Mouse (Mus musculus) heart, embryonic 16.5 days (tissue): ENCODE data around the gene Prdm9. TPM values are rescaled to one million over a fixed set of nuclear protein-coding genes. Genes with fewer than 3 reads are reported as not detected.
A peak's percentile ranks its signal among the peaks of the same experiment; 100 is the strongest.
"Not testable (repeated sequence)": the region's sequence is repeated elsewhere in the genome, so short reads cannot be mapped to it uniquely, and the experiment has no call there.

Source experiments
- ATAC-seq: fragments of 200-750 bp; cut with Nextera tagmentation; replicated peaks from 2 replicates; pipeline ENCODE4 v1.8.0; 2017; ENCODE audit warnings: moderate number of reproducible peaks; ENCODE audit not compliant: insufficient read depth, low FRiP score; ENCODE audit errors: extremely low read depth
- H3K27ac ChIP-seq: fragments of 300-500 bp; sonication (generic); 2 replicates; pipeline ENCODE4 v1.5.1; 2014; ENCODE audit warnings: mild to moderate bottlenecking, low read length, control low read depth, moderate library complexity
- H3K27me3 ChIP-seq: fragments of 300-500 bp; sonication (generic); 2 replicates; pipeline ENCODE4 v1.6.1; 2014; ENCODE audit warnings: low read length, mixed read lengths; ENCODE audit not compliant: control insufficient read depth, insufficient read depth
- H3K36me3 ChIP-seq: fragments of 300-500 bp; sonication (generic); 2 replicates; pipeline ENCODE4 v1.6.1; 2014; ENCODE audit not compliant: control insufficient read depth, insufficient read depth
- H3K4me1 ChIP-seq: fragments of 300-500 bp; sonication (generic); 2 replicates; pipeline ENCODE4 v1.6.1; 2014; ENCODE audit warnings: low read length, mixed read lengths; ENCODE audit not compliant: control insufficient read depth, insufficient read depth
- H3K4me2 ChIP-seq: fragments of 300-500 bp; sonication (generic); 2 replicates; pipeline ENCODE4 v1.6.1; 2014; ENCODE audit warnings: low read depth, mild to moderate bottlenecking, control low read depth, low read length
- H3K4me3 ChIP-seq: fragments of 300-500 bp; sonication (generic); 2 replicates; pipeline ENCODE4 v1.5.1; 2014; ENCODE audit warnings: mild to moderate bottlenecking, control low read depth, low read length
- H3K9ac ChIP-seq: fragments of 300-500 bp; sonication (generic); 2 replicates; pipeline ENCODE4 v1.6.1; 2014; ENCODE audit warnings: low read length, control low read depth
- H3K9me3 ChIP-seq: fragments of 300-500 bp; sonication (generic); replicated peaks from 2 replicates; pipeline ENCODE4 v1.6.1; 2016; ENCODE audit warnings: low read length; ENCODE audit not compliant: control insufficient read depth
- WGBS: fragments of 180-500 bp; shearing (Covaris S2); extraction: QIAGEN DNeasy Blood & Tissue Kit; methylation state at CpG from one replicate; pipeline ENCODE4 v1.1.7; 2014; 5-methylcytosine and 5-hydroxymethylcytosine counted together
- polyA plus RNA-seq: library from polyadenylated mRNA; unstranded; fragments of >200 nt; fragmentation: Nextera tagmentation; extraction: Ambion mirVana; gene quantifications from 2 replicates; pipeline ENCODE4 v1.2.1, GENCODE M21; 2015

Gene Prdm9
- polyA plus RNA-seq, 1 experiment from 2014 or later, result 1.7 TPM

- Histone ChIP-seq H3K9me3 (no peaks in the 10 kb centered on the region), H3K4me3 (peak overlapping the region; percentile 28), H3K4me2 (peak overlapping the region; percentile 62), H3K27me3 (no peaks in the 10 kb centered on the region; the same call in 1 of the 2 replicates), H3K4me1 (peaks cover 2% of the 10 kb centered on the region; the same call in 1 of the 2 replicates), H3K9ac (peak overlapping the region; percentile 43; the same call in 1 of the 2 replicates), H3K36me3 (no peaks in the 10 kb centered on the region), H3K27ac (no peak overlapping the region)
- ATAC-seq, result no peak
- WGBS, result 1% methylated on average over 29 of the region's 32 CpGs
Observed at GRCm38 (mm10) chr17:15577291-15577694, 13.1 kb upstream of the Prdm9 start.

GRCm38 (mm10) chr17:15575056-15575455 lies 10.9 kb upstream of the Prdm9 start:
- Histone ChIP-seq H3K9me3 (no peaks in the 10 kb centered on the region), H3K27me3 (no peaks in the 10 kb centered on the region; the same call in 1 of the 2 replicates), H3K36me3 (no peaks in the 10 kb centered on the region), H3K27ac (no peak overlapping the region), H3K4me3 (no peak overlapping the region), H3K4me2 (no peak overlapping the region), H3K9ac (no peak overlapping the region), H3K4me1 (peaks cover 2% of the 10 kb centered on the region; the same call in 1 of the 2 replicates)
- no peak for ATAC-seq
- WGBS, result 61% methylated on average over 1 of the region's 1 CpGs

GRCm38 (mm10) chr17:15566908-15567307 lies 2.8 kb upstream of the Prdm9 start:
- Histone ChIP-seq H3K27me3 (no peaks in the 10 kb centered on the region), H3K4me1 (0 out of 2 replicates have a peak, but pooled peaks cover 2% of the 10 kb centered on the region), H3K36me3 (no peaks in the 10 kb centered on the region), H3K4me3 (no peak overlapping the region), H3K27ac (no peak overlapping the region), H3K9ac (no peak overlapping the region), H3K9me3 (no peaks in the 10 kb centered on the region), H3K4me2 (no peak overlapping the region)
- 74% methylated on average over 5 of the region's 5 CpGs for WGBS
- no peak for ATAC-seq

GRCm38 (mm10) chr17:15564928-15565300 lies 760 bp upstream of the Prdm9 start:
- no peaks in the 10 kb centered on the region for H3K27me3 ChIP-seq
- no peaks in the 10 kb centered on the region for H3K9me3 ChIP-seq
- ATAC-seq, result no peak
- no peak overlapping the region; the same call in 1 of the 2 replicates for H3K27ac ChIP-seq
- H3K36me3 ChIP-seq, result no peaks in the 10 kb centered on the region
- H3K4me2 ChIP-seq, result peak overlapping the region; percentile 75
- 39% methylated on average over 12 of the region's 12 CpGs for WGBS
- H3K4me3 ChIP-seq, result peak overlapping the region; percentile 84
- H3K4me1 ChIP-seq, result 0 out of 2 replicates have a peak, but pooled peaks cover 2% of the 10 kb centered on the region
- peak overlapping the region; percentile 88 for H3K9ac ChIP-seq

GRCm38 (mm10) chr17:15559946-15560345 lies 4.2 kb downstream of the Prdm9 start:
- Histone ChIP-seq H3K27ac (no peak overlapping the region), H3K4me3 (no peak overlapping the region), H3K36me3 (no peaks in the 10 kb centered on the region), H3K9me3 (no peaks in the 10 kb centered on the region), H3K27me3 (no peaks in the 10 kb centered on the region), H3K4me1 (0 out of 2 replicates have a peak, but pooled peaks cover 1% of the 10 kb centered on the region), H3K4me2 (no peak overlapping the region), H3K9ac (no peak overlapping the region)
- ATAC-seq, result no peak
- WGBS, result 82% methylated on average over 2 of the region's 2 CpGs

GRCm38 (mm10) chr17:15549713-15550112 lies 14.4 kb downstream of the Prdm9 start:
- no peaks in the 10 kb centered on the region for H3K4me1 ChIP-seq
- peaks cover 3% of the 10 kb centered on the region; the same call in 1 of the 2 replicates for H3K36me3 ChIP-seq
- 50% methylated on average over 1 of the region's 1 CpGs for WGBS
- no peaks in the 10 kb centered on the region for H3K27me3 ChIP-seq
- H3K27ac ChIP-seq, result no peak overlapping the region
- H3K4me3 ChIP-seq, result no peak overlapping the region
- H3K9me3 ChIP-seq, result peaks cover 7% of the 10 kb centered on the region; the same call in 1 of the 2 replicates
- H3K9ac ChIP-seq, result no peak overlapping the region
- ATAC-seq, result no peak
- no peak overlapping the region for H3K4me2 ChIP-seq

GRCm38 (mm10) chr17:15546440-15546839 lies 17.7 kb downstream of the Prdm9 start:
- Histone ChIP-seq H3K4me2 (no peak overlapping the region), H3K9ac (no peak overlapping the region), H3K4me1 (no peaks in the 10 kb centered on the region), H3K4me3 (no peak overlapping the region), H3K27me3 (no peaks in the 10 kb centered on the region), H3K9me3 (peaks cover 14% of the 10 kb centered on the region), H3K27ac (no peak overlapping the region), H3K36me3 (peaks cover 3% of the 10 kb centered on the region; the same call in 1 of the 2 replicates)
- ATAC-seq, result no peak
- WGBS, result 65% methylated on average over 4 of the region's 4 CpGs

GRCm38 (mm10) chr17:15543868-15544267 lies 20.3 kb downstream of the Prdm9 start:
- not testable (repeated sequence) for H3K4me2 ChIP-seq, H3K4me1 ChIP-seq, H3K4me3 ChIP-seq, H3K27me3 ChIP-seq, ATAC-seq, H3K36me3 ChIP-seq, H3K27ac ChIP-seq, H3K9ac ChIP-seq
- WGBS, result 77% methylated on average over 4 of the region's 4 CpGs
- peaks cover 14% of the 10 kb centered on the region for H3K9me3 ChIP-seq

- peaks cover 13% of the 10 kb centered on the region for H3K9me3 ChIP-seq
- 66% methylated on average over 4 of the region's 4 CpGs for WGBS
- H3K9ac ChIP-seq, result no peak overlapping the region
- ATAC-seq, result no peak
- peaks cover 3% of the 10 kb centered on the region; the same call in 1 of the 2 replicates for H3K36me3 ChIP-seq
- H3K27me3 ChIP-seq, result peaks cover 5% of the 10 kb centered on the region; the same call in 1 of the 2 replicates
- H3K4me1 ChIP-seq, result peaks cover 3% of the 10 kb centered on the region; the same call in 1 of the 2 replicates
- no peak overlapping the region for H3K4me3 ChIP-seq
- H3K27ac ChIP-seq, result no peak overlapping the region
- no peak overlapping the region for H3K4me2 ChIP-seq
Observed at GRCm38 (mm10) chr17:15540309-15540708, 23.8 kb downstream of the Prdm9 start.
